Mouse (Mus musculus) urinary bladder, postnatal 14 days (tissue): ENCODE results near the gene Rpl36-ps4.

Source experiments
- DNase-seq: peaks from one replicate; pipeline ENCODE4 v3.0.0; 2021; ENCODE audit warnings: low spot score

Rpl36-ps4 gene

DNA sequence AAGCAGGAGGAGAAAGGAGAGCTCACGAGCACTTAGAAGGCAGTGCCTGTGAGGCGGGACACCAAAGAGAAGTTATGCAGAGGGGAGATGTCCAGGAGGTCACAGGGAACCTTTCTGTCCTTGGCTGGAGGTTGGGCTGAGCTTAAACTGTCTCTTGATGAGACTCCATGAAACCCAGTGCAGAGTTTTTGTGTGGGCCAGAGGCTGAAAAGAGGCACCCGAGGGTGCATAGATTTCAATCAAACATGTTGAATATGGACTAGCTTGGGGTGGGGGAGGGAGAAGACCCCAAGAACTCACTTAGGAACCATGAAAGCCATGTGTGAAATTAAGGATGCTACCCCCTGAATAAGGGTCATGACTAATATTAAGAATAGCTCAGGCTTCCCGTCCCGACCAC is at the start of gene Rpl36-ps4:
Rpl36-ps4 (plus strand) TSS at position 301 of the 400 bp plus-strand sequence.
- no peak for DNase-seq

DNA sequence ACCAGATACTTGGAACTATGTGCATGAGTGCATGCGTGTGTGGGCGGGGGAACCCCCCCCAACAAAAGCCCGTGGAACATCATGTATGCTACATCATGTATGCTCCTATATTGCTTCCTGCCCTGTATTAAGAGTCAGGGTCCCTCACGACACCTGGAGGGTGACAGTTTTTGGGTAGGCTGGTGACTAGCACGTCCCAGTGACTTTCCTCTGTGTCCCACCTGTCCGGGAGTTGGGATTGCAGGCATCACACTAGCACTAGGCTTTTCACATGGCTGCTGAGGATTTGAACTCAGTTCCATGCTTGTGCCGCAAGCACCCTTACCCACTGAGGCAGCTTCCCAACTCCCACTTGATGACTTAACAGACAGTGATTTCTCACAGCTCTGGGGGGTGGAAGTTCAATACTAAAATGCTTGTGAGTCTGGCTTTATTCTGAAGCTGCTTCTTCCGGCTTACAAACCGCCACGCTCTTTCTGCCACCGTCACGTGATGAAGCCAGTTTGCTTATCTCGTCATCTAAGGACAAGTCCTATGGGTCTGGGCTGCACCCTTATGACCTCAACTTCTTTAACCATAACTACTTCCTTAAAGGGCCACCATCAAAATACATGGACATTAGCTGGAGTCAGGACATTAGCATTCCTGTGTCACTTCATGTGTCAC is 49.2 kb upstream of the Rpl36-ps4 start:
- DNase-seq, result peak; percentile 3

DNA sequence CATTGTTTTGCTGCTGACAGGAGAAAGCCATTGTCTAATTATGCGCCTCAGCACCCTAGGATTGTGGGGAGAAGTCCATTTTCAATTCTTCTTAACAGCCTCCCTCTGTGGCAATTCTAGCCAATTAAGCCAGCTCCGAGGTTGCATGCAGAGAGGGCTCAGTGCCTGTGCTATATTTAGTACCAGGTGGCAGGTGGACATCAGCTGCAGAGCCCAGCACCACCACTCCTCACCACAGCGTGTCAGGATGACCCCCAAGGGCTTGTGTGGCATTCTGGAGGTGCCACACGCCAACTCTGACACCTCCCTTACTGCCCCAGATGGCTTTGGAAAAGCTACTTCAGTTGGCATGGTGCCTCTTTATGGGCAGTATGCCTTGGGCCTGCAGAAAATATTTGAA is 48.5 kb upstream of the Rpl36-ps4 start:
- no peak for DNase-seq

DNA sequence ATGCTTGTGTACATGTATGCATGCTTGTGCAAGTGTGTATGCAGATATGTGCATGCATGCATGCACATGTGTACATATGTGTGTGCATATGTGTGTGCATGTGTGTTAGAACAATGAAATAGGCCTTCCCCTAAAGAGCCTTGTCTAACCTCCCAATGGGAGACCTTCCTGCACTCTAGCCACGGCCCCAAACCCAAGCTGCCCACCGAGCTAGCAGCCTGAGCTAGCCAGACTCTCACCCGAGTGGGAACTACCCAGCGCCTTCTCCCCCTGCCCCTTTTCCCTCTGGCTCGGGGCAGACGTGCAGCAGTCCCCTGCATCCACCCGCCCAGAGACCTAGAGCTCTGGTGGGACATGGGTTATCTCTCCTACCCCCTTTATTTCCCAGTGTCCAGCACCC is 47.3 kb upstream of the Rpl36-ps4 start:
- no peak for DNase-seq

DNA sequence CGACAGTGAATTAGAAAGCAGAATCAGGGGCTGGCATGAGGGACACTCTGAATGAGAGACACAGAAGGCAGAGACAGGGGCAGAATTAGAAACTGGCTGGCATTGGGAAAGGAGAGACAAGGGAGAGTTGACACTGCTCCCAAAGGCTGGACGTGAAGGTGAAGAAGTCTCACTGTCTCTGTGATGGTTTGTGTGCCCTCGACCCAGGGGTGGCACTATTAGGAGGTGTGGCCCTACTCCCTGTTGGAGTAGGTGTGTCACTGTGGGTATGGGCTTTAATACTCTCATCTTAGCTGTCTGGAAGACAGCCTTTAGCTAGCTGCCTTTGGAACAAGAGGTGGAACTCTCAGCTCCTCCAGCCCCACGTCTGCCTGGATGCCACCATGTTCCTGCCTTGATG is 46.8 kb upstream of the Rpl36-ps4 start:
- DNase-seq, result no peak

DNA sequence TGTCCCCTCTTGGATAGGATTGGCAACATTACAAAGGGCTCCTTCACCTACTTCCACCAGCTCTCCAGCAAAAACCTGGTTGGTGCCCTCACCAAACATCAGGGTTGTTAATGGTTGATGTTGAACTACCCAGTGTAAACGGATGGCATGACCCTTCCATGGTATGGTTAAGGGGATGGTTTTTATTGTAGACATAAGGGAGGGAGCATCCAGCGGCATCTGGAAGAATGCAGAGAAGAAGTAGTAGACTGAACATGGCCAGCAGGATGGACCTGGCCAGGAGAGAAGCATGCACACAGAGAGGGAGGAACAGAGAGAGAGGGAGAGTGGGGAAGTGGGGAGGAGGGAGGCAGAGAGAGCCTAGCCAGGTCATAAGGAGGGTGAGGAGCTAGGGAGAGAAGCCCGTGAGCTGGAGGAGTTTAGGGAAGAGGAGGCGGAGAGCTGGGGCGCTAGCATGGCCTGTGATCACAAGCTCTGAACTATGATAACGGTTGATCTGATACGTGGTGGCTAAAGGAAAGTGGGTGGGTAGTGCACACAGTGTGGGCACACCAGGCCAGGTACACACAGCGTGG is 45.3 kb upstream of the Rpl36-ps4 start:
- DNase-seq, result no peak

DNA sequence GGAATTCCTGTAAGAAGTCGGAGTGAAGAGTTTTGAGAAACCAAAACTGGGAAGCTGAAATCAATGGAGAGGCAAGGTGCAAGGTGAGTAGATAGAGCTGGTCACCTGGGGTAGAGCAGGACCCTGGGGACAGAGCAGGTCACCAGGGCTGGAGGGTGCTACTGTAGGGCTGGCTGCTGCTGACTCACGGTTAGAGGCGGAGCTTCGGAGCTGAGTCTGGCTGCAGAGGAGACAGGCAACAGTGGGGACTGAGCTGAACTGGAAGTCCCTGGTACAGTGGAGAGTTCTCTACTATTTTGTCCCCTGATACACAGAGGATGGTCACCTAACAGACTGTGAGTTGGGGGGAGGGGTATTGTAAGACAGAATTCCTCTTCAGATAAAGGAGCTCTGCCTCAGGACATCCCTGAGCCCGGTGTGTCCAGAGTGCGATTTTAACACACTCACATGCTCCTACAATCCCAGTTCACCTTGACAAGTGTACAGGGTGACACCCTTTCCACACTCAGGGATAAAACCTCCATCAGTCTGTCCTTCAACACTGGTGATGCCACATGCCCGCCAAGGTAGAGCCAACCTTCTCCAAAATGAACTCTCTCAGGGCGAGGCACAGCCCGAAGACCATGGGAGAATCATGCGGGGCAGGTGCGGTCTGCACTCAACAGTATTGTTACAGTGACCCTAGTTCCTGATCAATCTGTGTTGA is 44.3 kb upstream of the Rpl36-ps4 start:
- DNase-seq, result peak; percentile 0

DNA sequence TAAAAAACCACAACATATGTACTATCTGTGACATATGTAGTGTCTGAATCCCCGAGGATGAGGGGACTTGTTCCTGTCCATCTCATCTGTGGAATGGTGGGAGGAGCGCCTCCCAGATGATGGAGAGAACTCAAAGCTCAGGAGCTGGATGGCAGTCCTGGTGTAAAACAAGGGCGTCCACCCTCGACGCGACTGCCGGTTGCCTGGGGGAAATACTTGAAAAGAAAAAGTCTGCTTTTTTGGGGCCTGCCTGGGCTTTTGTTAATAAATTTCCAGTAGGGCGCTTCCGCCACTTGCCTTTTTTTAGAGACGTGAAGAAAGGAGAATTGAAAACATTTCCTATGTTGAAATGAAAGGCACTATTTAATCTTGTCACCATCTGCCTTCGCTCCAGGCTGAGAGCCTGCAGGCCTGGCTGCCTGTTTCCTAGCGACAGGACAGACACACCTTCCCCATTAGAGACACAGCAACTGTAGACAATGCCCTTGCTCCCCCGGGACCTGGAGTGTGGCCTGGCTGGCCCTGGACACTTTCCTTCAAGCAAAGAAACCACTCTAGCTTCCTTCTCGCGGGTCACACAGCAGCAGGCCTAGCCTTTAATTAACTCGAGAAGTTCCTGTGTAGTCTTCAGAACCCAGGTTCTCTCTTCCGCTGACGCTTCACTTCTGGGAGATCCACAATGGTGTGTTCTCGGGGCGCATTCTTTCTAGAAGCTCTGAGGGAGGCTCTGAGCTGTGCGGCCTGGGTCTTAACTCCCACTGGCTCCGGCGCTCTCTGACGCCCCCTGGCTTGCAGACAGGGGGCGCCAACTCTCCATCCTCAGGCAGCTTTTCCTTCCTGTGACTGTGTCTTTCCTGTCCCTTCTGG is 43.3 kb upstream of the Rpl36-ps4 start:
- DNase-seq, result peak; percentile 2

DNA sequence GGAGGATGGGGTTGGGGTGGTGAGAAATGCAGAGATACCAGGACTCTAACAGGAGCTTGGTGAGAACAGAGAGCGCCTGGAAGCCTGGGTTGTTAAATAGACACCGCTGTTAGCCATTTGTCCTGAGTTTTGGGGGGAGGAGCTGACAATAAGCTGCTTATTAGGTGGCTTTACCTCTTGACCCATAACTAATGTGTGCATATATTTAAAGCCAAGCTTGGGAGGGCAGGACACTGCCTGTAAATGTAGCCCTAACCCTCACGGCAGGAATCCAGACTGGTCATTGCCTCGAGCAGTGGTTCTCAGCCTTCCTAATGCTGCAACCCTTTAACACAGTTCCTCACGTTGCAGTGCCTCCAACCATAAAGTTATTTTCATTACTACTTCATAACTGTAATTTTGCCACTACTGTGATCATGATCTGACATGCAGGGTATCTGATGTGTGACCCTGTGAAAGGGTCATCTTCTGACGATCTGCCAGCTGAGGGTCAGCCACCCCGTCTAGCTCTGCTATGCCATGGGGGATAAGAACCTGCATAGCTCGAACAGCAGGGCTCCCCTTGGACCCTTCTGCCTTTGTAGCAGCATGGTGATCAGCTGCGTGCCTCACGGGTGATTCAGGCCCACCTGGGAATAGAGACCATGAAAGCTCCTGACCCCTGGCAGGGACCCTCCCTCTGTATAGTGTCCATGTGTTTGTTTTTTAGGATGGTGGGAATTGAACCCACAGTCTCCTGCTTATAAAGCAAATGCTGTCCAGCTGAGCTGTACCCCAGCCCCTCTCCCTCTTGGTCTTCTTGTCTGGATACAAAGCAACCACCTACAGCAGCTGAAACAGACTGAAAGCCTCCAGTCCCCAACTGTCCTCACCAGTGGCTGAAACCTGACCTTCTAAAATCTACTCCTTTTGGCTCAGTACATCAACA is 42.0 kb upstream of the Rpl36-ps4 start:
- peak; percentile 1 for DNase-seq

DNA sequence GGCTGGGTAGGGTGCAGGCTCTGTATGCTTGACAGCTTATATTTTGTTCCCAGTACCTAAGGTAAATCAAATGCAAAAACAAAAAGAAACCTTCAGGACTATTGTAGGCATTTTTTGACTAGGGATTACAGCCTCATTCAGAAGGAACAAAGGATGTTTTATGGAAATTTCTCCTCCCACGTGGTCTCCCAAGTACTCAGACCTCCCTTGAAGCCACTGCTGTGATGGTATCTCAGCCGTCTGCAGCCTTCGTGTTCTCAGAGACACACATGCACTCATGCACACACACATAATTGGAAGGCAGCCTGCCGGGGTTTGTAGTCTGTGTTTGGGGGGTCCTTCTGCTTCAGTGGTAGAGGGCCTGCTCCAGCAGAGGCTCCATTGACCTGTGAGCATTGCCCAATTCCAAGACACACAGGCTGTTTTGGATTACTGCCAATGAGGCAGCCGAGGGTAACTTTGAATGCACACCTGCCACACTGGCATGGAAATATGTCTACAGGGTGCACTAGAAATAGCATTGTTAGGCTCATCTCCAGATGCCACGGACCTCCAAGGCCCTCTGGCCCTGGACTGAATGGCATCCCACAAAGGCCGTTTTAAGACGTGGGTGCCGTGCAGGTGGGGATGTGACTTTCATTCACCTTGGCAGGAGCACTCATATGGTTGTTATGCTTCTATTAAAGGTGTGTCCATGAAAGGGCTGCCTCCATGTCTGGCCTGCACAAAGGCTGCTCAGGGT is 41.1 kb upstream of the Rpl36-ps4 start:
- peak; percentile 2 for DNase-seq

DNA sequence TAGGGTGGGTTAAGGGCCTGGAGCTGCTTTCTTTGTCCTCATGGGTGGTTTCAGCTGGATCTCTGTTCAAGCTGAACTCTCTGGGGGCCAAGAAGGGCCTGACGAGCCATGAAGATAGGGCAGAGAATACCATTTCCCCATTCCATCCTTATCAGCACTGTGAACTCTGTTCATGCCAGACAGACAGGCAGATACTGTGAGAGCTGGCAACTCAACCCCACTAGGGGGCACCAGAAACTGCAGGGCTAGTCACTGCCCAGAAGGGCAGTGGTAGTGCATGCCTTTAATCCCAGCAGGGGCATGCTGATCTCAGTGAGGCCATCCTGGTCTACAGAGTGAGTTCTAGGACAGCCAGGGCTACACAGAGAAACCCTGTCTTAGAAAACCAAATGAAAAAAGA is 38.2 kb upstream of the Rpl36-ps4 start:
- peak; percentile 60 for DNase-seq

DNA sequence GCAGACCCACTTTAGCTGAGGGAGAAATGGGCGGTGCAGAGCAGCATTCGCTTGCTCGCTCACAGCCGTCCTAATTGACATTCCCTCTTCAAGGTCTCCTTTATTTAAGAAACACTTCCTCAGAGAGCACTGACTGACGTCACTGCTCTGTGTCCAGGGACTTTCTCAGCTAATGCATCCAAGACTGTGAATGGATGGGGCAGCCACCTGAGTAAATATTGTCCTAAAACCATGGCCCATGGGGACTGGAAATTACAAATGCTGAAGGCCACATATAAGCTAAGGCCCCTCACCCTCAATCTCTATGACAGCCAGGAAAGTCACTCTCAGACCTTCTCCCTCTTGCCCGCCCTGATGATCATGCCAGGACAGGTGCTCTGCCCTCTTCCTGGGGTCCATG is 23.6 kb upstream of the Rpl36-ps4 start:
- DNase-seq, result no peak

DNA sequence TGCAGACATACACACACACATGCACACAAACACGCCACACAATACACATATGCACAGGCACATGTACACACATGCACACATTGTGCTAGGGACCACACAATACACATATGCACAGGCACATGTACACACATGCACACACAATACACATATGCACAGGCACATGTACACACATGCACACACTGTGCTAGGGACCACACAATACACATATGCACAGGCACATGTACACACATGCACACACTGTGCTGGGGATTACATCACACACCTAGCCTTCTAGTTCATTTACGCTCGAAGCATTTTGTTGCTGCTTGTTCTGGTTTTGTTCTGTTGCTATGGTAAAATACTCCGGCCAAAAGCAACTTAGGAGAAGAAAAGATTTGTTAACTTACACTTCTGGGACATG is 20.1 kb upstream of the Rpl36-ps4 start:
- no peak for DNase-seq

DNA sequence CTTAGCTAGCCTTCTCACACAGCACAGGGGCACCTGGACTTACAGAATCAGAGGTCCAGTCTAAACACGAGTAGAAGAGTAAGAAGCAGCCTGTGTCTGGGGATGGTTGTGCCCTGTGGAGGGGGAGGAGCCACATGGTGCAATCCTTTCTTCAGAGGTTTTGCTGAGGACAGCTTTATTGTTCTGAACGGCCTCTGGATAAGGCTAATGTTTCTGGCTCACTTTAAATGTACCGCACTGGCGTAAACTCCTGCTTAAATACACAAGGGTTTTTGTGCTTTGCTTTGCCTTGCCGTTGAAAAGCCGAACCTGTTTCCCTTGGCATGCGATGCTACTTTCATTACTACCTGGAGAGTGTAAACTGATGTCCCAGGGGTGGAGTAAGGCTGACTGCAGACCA is 19.6 kb upstream of the Rpl36-ps4 start:
- DNase-seq, result no peak

DNA sequence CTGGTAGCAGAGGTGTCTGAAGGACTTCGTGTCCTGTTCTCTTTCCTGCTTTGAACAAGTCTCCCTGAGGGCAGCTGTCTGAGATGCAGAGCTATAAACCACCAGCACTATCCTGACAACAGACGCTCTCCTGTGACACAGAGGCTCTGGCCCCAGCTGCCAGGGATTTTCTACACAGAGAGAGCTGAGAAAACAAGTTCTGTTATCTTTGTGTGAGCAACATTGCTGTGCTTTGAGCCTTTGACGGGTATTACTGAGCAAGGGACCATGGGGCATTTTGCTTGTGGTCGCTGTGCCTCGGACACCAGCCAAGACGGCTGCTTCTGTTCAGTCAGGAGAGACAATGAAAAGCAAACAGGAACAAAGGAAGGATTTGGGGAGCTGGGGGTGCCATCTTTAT is 17.6 kb upstream of the Rpl36-ps4 start:
- DNase-seq, result no peak

DNA sequence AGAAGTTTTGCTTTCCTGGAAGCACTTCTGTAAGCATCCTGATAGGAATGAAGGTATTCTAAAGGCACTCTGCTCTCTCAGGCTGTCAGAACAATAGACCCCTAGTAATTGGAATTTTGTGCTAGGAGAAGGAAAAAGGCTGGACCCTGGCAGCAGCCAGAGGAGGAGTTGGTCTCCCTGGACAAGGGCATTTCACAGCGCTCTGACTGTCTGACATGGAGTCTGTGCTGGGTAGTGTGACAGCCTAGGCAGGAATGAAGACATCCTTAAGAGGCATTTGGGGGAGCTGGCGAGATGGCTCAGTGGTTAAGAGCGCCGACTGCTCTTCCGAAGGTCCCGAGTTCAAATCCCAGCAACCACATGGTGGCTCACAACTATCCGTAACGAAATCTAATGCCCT is 17.1 kb upstream of the Rpl36-ps4 start:
- DNase-seq, result no peak

DNA sequence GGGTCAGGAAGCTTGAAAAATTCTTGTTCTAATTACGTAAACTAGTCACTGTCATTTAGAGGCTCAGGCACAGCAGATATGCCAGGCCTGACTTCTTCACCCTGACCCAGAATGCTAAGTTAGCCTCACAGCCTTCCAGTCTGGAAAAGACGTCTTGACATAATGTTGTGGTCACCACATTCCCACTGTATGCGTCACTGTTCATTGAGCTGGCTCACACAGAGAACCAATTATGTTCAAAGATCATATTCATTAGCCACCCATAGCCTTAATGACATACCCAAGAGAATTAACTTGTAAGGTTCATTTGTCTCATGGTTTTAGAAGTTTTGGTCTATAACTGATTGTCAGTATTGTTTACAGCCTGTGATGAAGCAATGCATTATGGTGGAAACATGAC is 5.4 kb upstream of the Rpl36-ps4 start:
- DNase-seq, result no peak

DNA sequence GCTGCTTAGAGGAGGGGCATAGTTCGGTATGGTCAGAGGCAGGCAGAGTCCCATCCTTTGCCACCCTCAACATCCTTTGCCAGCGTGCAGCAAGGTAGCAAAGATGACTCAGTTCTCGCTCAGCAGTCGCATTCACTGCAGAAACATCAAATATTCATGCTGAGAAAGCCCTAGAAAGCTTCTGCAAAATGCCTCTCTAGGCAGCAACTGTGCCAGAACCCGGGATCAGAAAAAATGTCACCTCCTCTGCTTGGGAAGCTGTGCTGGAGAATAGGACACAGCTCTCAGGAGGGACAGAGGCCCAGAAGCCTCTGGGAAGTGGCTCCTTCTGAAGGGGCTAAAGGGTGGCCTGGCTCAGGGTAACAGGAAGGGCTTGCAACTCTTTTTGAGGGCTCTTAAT is 2.7 kb upstream of the Rpl36-ps4 start:
- DNase-seq, result no peak

DNA sequence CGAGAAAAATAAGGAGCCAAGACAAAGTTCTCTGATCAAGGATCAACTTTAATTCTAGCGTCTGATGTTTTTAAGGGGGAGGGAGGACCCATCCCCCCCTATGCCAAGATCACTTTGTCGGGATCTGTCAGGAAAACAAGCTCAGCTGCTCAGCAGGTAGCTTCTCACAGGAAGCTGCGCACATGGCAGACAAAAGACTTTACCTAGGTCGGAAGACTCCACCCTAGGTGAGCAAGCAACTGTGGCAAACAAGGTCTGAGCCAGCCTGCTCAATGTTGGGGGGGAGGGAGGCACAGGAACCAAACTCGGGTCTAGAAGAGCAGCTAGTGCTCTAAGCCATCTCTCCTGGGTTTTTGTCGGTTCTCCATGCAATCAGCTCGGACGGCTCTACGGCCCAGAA is 13.5 kb downstream of the Rpl36-ps4 start:
- DNase-seq, result no peak

DNA sequence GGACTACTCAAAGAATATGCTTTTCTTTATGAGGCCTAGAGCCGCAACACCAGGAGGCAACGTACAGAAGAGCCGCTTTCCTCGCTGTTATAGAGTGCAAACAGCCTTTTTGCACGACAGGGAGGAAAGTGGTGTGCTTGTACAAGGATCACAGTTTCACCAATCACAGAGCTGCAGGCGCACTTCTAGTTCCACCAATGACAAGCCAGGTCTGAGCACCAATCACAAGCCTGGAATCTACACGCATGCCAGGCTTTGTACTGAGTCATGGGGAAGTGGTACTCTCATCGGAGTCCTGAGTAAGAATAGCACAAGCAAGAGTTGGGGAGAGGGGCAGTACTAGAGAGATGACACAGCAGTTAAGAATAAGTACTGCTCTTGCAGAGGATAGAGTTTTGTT is 14.0 kb downstream of the Rpl36-ps4 start:
- no peak for DNase-seq

DNA sequence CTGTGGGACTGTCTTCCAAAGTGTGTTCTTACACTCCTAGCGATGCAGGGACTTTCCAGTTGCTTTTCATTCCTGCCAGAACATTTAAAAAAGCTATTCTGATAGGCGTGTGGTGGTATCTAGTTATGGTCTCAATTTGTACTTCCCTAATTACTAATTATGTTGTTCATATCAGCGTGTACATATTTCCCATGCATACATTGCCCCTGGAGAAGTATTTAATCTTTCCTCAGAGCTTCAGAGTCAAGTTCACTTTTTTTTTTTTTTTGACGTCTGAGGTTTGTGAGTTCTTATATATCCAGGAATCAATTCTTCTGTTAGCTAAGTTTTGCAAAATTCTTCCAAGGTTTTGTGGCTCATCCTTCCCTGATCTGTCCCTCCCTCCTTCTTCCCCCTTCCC is 15.4 kb downstream of the Rpl36-ps4 start:
- DNase-seq, result no peak
